Mouse (Mus musculus) forebrain, embryonic 16.5 days (tissue): ENCODE measurements around the gene Efcab5. TPM values are rescaled to one million over a fixed set of nuclear protein-coding genes. Genes with fewer than 3 reads are reported as not detected.

Source experiments
- ATAC-seq: fragments of 200-750 bp; cut with Nextera tagmentation; 2 replicates; pipeline ENCODE4 v1.8.0; 2017; ENCODE audit warnings: mild to moderate bottlenecking, moderate library complexity
- H3K27ac ChIP-seq: fragments of 300-500 bp; sonication (generic); 2 replicates; pipeline ENCODE4 v1.5.1; 2014; ENCODE audit warnings: low read length, control low read depth
- H3K27me3 ChIP-seq: fragments of 300-500 bp; sonication (generic); replicated peaks from 2 replicates; pipeline ENCODE4 v1.6.1; 2014; ENCODE audit warnings: low read length; ENCODE audit not compliant: control insufficient read depth, insufficient read depth
- H3K36me3 ChIP-seq: fragments of 300-500 bp; sonication (generic); 2 replicates; pipeline ENCODE4 v1.6.1; 2014; ENCODE audit not compliant: control insufficient read depth, insufficient read depth
- H3K4me1 ChIP-seq: fragments of 300-500 bp; sonication (generic); replicated peaks from 2 replicates; pipeline ENCODE4 v1.6.1; 2014; ENCODE audit warnings: low read length; ENCODE audit not compliant: control insufficient read depth, insufficient read depth
- H3K4me2 ChIP-seq: fragments of 300-500 bp; sonication (generic); 2 replicates; pipeline ENCODE4 v1.6.1; 2014; ENCODE audit warnings: mild to moderate bottlenecking, low read length, control low read depth
- H3K4me3 ChIP-seq: fragments of 300-500 bp; sonication (generic); replicated peaks from 2 replicates; pipeline ENCODE4 v1.5.1; 2014; ENCODE audit warnings: mild to moderate bottlenecking, low read length, control low read depth
- H3K9ac ChIP-seq: fragments of 300-500 bp; sonication (generic); replicated peaks from 2 replicates; pipeline ENCODE4 v1.6.1; 2014; ENCODE audit warnings: low read depth, low read length, control low read depth
- H3K9me3 ChIP-seq: fragments of 300-500 bp; sonication (generic); 2 replicates; pipeline ENCODE4 v1.6.1; 2016; ENCODE audit warnings: low read length; ENCODE audit not compliant: control insufficient read depth
- WGBS: fragments of 180-500 bp; shearing (Covaris S2); extraction: QIAGEN DNeasy Blood & Tissue Kit; methylation state at CpG from one replicate; pipeline ENCODE4 v1.1.7; 2014; 5-methylcytosine and 5-hydroxymethylcytosine counted together
- polyA plus RNA-seq: library from polyadenylated mRNA; unstranded; fragments of >200 nt; fragmentation: Nextera tagmentation; extraction: Ambion mirVana; gene quantifications from 2 replicates; pipeline ENCODE4 v1.2.1, GENCODE M21; 2015

Gene Efcab5
- polyA plus RNA-seq, 1 experiment from 2014 or later, result 1.2 TPM

DNA sequence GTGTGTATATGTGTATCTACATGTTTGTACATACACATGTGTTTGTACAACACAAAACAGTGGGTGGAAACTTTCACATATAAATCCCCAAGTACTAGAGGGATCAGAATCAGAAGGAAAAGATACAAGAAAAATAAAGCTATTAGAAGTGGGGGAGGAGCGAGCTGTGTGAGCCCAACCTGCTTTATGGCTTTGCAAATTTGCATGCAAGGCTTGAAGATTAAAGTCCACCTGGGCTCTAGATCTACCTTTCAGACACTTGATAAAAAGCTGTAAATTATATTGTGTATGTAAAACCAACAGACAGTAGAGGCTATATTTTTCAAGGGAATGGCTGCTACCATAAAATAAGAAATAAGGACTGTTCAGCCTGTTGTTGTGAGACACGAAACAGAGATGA lies 6.7 kb downstream of the Efcab5 start:
- Histone ChIP-seq H3K4me3 (no peak overlapping the region), H3K4me1 (peaks cover 17% of the 10 kb centered on the region), H3K27me3 (no peaks in the 10 kb centered on the region), H3K27ac (no peak overlapping the region), H3K9ac (no peak overlapping the region), H3K4me2 (no peak overlapping the region), H3K36me3 (no peaks in the 10 kb centered on the region), H3K9me3 (no peaks in the 10 kb centered on the region; the same call in 1 of the 2 replicates)
- WGBS, result 74% methylated on average over 2 of the region's 2 CpGs
- no peak for ATAC-seq

DNA sequence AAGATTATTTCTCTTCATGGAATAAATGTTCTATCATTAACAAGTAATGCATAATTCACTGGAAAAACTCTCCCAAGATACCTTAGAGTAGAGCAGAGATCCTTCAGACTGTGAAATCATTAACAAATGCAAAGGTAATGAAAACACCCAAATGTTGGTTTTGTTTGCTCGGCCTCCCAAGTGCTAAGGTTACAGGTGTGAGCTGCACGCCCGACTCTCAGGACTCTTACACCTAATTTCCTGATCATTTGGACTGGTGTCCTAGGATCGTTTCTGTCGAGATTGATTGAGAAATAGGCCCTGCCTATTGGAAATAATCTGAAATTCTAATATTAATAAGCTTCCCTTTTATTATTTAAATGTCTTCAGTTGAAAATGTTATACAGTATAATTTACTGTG lies 7.2 kb downstream of the Efcab5 start:
- H3K27me3 ChIP-seq, result no peaks in the 10 kb centered on the region
- no peak overlapping the region for H3K9ac ChIP-seq
- WGBS, result 66% methylated on average over 5 of the region's 5 CpGs
- no peak for ATAC-seq
- no peak overlapping the region for H3K4me3 ChIP-seq
- H3K9me3 ChIP-seq, result no peaks in the 10 kb centered on the region; the same call in 1 of the 2 replicates
- H3K27ac ChIP-seq, result no peak overlapping the region
- peaks cover 17% of the 10 kb centered on the region for H3K4me1 ChIP-seq
- H3K36me3 ChIP-seq, result no peaks in the 10 kb centered on the region
- H3K4me2 ChIP-seq, result no peak overlapping the region

DNA sequence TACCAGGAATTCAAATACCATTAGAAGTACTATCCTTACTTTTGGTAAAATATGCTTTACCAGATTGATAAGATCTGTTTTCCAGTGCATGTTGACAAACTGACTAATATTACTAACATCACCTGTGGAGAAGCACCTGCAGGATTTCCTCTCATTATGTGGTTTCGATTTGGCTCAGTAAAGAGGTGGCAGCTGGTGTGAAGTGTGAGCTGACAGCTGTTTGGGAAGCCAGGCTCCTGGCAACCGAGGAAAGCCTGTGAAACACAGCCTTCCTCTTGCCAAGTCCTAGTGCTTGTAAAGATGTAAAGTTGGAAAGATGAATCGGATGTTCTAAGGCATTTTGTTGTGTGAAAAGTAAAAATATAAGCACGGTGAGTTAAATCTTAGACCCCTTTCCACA lies 7.9 kb downstream of the Efcab5 start:
- Histone ChIP-seq H3K4me3 (no peak overlapping the region), H3K9me3 (no peaks in the 10 kb centered on the region; the same call in 1 of the 2 replicates), H3K9ac (no peak overlapping the region), H3K4me1 (peaks cover 17% of the 10 kb centered on the region), H3K36me3 (no peaks in the 10 kb centered on the region), H3K4me2 (no peak overlapping the region), H3K27ac (no peak overlapping the region), H3K27me3 (no peaks in the 10 kb centered on the region)
- WGBS, result 20% methylated on average over 4 of the region's 4 CpGs
- ATAC-seq, result peak; percentile 62; the same call in 1 of the 2 replicates

DNA sequence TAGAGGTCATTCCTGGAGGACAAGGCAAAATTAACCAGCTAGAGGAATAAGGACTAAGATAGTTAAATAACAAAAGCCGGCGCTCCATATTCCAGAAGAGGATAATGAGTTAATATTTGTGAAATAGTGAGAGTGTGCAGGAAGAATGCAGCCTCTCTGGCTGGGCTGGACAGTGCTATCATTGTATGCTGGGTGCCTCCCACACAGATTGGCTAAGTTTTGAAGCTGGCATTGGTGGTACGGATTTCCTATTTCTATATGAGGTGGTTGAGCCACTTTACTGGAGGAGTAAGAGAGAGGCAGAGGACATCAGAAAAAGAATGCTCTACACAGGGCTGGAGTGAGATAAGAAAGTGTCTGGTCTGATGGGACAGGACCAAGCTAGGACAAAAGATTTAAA lies 9.0 kb downstream of the Efcab5 start:
- ATAC-seq, result no peak

DNA sequence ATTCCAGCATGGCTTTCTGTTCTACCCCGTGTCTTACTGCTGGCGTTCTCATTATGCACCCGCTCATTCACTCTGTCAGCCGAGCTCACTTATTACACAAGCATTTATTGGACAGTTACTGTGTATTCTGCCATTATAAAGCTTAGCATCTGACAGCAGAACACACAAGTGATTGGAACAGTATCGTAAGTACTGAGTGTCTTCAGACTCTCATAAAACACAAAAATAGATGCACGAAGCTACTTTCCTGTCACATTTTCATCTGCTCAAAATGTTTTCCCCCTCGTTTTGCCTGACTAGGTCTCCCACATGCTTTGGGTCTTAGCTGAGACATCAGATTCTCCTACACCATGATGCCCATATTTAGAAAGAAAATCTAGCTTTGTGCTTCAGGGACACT lies 14.2 kb downstream of the Efcab5 start:
- Histone ChIP-seq H3K9me3 (no peaks in the 10 kb centered on the region; the same call in 1 of the 2 replicates), H3K27me3 (no peaks in the 10 kb centered on the region), H3K27ac (no peak overlapping the region), H3K4me1 (no peaks in the 10 kb centered on the region; the same call in 1 of the 2 replicates), H3K36me3 (no peaks in the 10 kb centered on the region), H3K4me3 (no peak overlapping the region), H3K4me2 (no peak overlapping the region), H3K9ac (no peak overlapping the region)
- ATAC-seq, result no peak
- 44% methylated on average over 7 of the region's 7 CpGs for WGBS

More for the DNA sequence above, 9.0 kb downstream of the Efcab5 start:
- Histone ChIP-seq H3K27me3 (no peaks in the 10 kb centered on the region), H3K27ac (no peak overlapping the region), H3K4me2 (no peak overlapping the region), H3K9me3 (no peaks in the 10 kb centered on the region; the same call in 1 of the 2 replicates), H3K4me1 (peaks cover 17% of the 10 kb centered on the region), H3K4me3 (no peak overlapping the region), H3K9ac (no peak overlapping the region), H3K36me3 (no peaks in the 10 kb centered on the region)
- 91% methylated on average over 3 of the region's 3 CpGs for WGBS

DNA sequence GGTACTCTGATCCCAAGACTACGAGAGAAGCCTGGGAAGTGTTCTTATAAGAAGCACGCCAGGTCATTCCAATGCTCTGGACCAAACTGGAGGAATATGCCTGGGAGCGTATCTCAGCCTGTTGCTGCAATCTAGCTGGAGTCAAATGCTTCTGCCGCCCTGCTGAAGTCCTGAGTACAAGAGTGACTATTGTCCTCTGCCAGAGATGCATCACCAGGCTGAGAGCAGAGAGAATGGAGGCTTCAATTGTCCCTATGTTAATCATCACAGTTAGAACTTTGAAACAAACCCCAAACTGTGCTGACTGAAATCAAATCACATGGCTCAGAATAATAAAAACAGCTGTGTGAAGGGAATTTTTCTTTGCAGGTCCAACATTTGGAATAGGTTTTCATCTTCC lies 15.0 kb downstream of the Efcab5 start:
- Histone ChIP-seq H3K36me3 (no peaks in the 10 kb centered on the region), H3K9me3 (no peaks in the 10 kb centered on the region; the same call in 1 of the 2 replicates), H3K27me3 (no peaks in the 10 kb centered on the region), H3K27ac (no peak overlapping the region), H3K4me2 (no peak overlapping the region), H3K9ac (no peak overlapping the region), H3K4me1 (no peaks in the 10 kb centered on the region; the same call in 1 of the 2 replicates), H3K4me3 (no peak overlapping the region)
- ATAC-seq, result no peak
- WGBS, result 50% methylated on average over 4 of the region's 4 CpGs

DNA sequence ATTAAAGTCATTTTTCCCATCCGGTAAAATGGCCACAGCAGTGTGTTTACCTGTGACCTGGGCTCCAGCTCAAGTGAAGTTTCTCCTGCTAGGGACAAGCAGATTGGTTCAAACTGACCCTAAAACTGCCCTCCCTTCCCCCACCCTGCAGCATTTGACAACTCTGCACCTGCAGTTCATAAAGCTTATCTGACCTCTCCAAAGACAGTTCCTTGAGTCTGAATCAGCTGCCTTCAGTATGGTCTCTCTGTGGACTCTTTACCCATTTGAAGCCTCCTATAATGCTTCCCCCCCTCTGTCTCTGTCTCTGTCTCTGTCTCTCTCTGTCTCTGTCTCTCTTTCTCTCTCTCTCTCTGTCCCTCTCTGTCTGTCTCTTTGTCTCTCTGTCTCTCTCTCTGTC lies 28.0 kb downstream of the Efcab5 start:
- ATAC-seq, result no peak

DNA sequence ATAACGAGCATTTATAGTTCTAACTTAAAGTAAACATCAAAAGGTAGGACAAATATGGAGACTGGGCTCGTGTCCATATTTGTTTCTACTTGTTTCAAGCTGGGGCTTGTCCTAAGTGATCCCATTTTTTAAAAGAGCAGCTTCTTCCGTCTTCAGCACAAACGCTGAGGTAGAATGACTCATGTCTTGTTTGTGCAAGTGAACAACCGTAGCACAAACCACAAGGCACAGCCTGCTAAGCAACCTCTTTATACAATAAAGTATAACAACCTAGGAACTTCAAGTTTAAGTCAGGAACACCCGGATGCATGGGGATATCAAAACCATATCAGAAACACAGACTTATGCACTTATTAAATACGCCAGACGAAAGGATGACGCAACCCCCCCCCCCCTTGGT lies 28.4 kb downstream of the Efcab5 start:
- Histone ChIP-seq H3K4me3 (no peak overlapping the region), H3K36me3 (no peaks in the 10 kb centered on the region), H3K4me2 (no peak overlapping the region), H3K4me1 (no peaks in the 10 kb centered on the region), H3K9ac (no peak overlapping the region), H3K27me3 (no peaks in the 10 kb centered on the region), H3K27ac (no peak overlapping the region), H3K9me3 (no peaks in the 10 kb centered on the region)
- ATAC-seq, result no peak
- 76% methylated on average over 9 of the region's 9 CpGs for WGBS

More for the DNA sequence above, 28.0 kb downstream of the Efcab5 start:
- H3K9ac ChIP-seq, result no peak overlapping the region
- no peak overlapping the region for H3K27ac ChIP-seq
- no peaks in the 10 kb centered on the region for H3K4me1 ChIP-seq
- 84% methylated on average over 1 of the region's 1 CpGs for WGBS
- H3K36me3 ChIP-seq, result no peaks in the 10 kb centered on the region
- H3K9me3 ChIP-seq, result no peaks in the 10 kb centered on the region
- no peak overlapping the region for H3K4me3 ChIP-seq
- no peaks in the 10 kb centered on the region for H3K27me3 ChIP-seq
- no peak overlapping the region for H3K4me2 ChIP-seq

DNA sequence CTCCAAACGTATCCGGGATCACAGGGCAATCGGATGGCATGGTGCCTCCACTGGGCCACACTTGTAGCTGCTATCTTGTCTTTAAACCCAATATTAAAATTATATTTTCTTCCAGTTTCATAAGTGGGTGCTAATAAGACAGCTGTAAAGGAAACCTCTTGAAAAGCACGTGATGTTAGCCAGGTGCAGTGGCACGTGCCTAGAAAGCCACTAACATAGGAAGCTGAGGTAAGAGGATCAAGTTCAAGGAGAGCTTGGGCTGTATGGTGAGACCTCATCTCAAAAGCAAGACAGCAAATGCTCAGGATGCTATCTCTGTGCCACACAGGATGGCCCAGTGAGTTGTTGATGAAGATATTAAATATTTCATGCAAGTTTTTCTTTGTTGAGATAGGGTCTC lies 34.6 kb downstream of the Efcab5 start:
- Histone ChIP-seq H3K4me1 (no peaks in the 10 kb centered on the region), H3K4me2 (no peak overlapping the region), H3K4me3 (no peak overlapping the region)

DNA sequence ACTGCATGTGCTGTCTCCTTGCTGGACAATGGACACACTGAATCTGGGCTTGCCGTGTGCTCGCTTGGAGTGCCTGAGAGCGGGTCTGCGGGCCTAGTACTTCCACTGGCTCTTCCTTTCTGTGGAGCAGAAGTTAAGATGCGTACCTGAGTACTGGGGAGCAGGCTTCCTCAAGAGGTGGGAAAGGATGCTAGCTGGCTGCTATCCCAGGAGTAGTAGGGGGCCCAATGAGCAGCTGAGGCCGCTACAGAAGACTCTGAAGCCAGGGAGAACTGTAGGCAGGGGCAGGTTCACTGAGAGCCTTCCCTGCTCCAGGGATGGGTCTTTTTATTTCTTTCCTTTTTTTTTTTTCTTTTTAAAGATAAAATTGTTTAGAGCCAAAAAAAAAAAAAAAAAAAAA lies 38.0 kb downstream of the Efcab5 start:
- Histone ChIP-seq H3K27me3 (no peaks in the 10 kb centered on the region), H3K9me3 (no peaks in the 10 kb centered on the region), H3K4me2 (no peak overlapping the region), H3K27ac (no peak overlapping the region), H3K36me3 (no peaks in the 10 kb centered on the region), H3K9ac (no peak overlapping the region), H3K4me1 (no peaks in the 10 kb centered on the region), H3K4me3 (no peak overlapping the region)
- WGBS, result 86% methylated on average over 6 of the region's 6 CpGs
- no peak for ATAC-seq

More for the DNA sequence above, 34.6 kb downstream of the Efcab5 start:
- Histone ChIP-seq H3K36me3 (no peaks in the 10 kb centered on the region), H3K9ac (no peak overlapping the region), H3K27ac (no peak overlapping the region), H3K9me3 (no peaks in the 10 kb centered on the region), H3K27me3 (no peaks in the 10 kb centered on the region)
- no peak for ATAC-seq
- 82% methylated on average over 5 of the region's 5 CpGs for WGBS
